Mouse (Mus musculus): ENCODE results near the gene Plekha7. TPM values are rescaled to one million over a fixed set of nuclear protein-coding genes. Genes with fewer than 3 reads are reported as not detected.

Plekha7 gene
- polyA plus RNA-seq, 1 experiment, result 0.25 TPM

DNA sequence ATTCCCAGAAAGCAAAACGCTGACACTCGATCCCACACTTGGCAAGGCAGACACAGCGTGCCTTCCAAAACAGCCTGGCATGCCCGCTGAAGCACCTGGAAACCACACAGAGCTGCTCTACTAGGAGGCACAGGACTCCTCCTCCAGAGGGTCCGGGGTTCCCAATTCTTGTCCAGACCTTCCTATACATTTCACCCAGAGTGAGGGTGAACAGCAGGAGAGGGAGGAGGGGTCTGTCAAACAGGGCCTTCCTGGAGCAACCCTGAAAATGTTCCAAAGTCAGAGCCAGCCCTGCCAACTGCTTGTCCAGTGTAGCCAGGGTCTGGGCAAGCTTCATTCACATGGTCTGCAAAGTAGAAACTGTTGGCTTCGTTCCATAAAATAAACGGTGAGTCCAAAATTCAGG lies 81.3 kb downstream of the Plekha7 start:
- Histone ChIP-seq H3K79me3 (ENCODE audit: low read depth) (no peaks in the 10 kb centered on the region), H3K36me3 (ENCODE audit: control insufficient read depth, insufficient read depth) (no peaks in the 10 kb centered on the region), H3ac (ENCODE audit: control insufficient read depth, insufficient read length, low read depth) (no peak overlapping the region), H3K79me2 (ENCODE audit: control insufficient read depth, insufficient read depth) (no peaks in the 10 kb centered on the region), H3K27me3 (ENCODE audit: control insufficient read depth, insufficient read depth, insufficient read length) (no peaks in the 10 kb centered on the region), H3K4me3 (ENCODE audit: insufficient read depth, poor library complexity, severe bottlenecking) (no peak overlapping the region)
- no peak for TF ChIP-seq CTCF (IDR thresholded peaks at IDR 0.05; ENCODE audit: control insufficient read depth, insufficient read depth, insufficient read length)
- TF ChIP-seq USF1 (IDR thresholded peaks at IDR 0.05; ENCODE audit: low read depth), result no peak
- no peak for TF ChIP-seq MYOG (IDR thresholded peaks at IDR 0.05; ENCODE audit: control insufficient read depth, extremely low read depth, insufficient read length)
- TF ChIP-seq MYOD1 (IDR thresholded peaks at IDR 0.05; ENCODE audit: control insufficient read depth, insufficient read length, low read depth), result no peak
- no peak for TF ChIP-seq FOSL1 (IDR thresholded peaks at IDR 0.05; ENCODE audit: insufficient read depth, low read length, poor library complexity, severe bottlenecking)
- no peak for TF ChIP-seq MAX (IDR thresholded peaks at IDR 0.05)
- TF ChIP-seq CEBPB (IDR thresholded peaks at IDR 0.05; ENCODE audit: low read depth), result no peak

DNA sequence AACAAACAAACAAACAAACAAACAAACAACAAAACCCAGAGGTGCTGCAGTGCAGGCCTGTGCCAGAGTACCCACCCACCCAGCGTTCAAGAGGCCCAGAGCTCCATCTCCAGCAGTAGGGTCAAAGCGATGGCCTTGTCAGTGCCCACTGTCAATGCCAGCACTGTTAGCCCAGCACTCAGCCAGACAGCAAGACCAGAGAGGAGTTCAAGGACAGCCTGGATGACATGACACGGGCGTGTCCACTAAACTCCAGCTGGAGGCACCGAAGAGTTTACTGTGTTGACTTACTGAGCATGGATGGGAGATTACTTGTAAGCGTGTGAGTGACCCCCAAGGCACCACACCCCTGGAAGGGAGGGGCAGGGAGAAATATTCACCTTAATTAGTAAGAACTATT lies 81.9 kb downstream of the Plekha7 start:
- no peak overlapping the region for H3ac ChIP-seq (ENCODE audit: control insufficient read depth, insufficient read length, low read depth)
- no peak overlapping the region for H3K4me3 ChIP-seq (ENCODE audit: insufficient read depth, poor library complexity, severe bottlenecking)
- no peaks in the 10 kb centered on the region for H3K36me3 ChIP-seq (ENCODE audit: control insufficient read depth, insufficient read depth)
- TF ChIP-seq USF1 (IDR thresholded peaks at IDR 0.05; ENCODE audit: low read depth), result no peak
- no peak for TF ChIP-seq MAX (IDR thresholded peaks at IDR 0.05)
- TF ChIP-seq CEBPB (IDR thresholded peaks at IDR 0.05; ENCODE audit: low read depth), result no peak
- TF ChIP-seq MYOG (IDR thresholded peaks at IDR 0.05; ENCODE audit: control insufficient read depth, extremely low read depth, insufficient read length), result no peak
- TF ChIP-seq FOSL1 (IDR thresholded peaks at IDR 0.05; ENCODE audit: insufficient read depth, low read length, poor library complexity, severe bottlenecking), result no peak
- no peak for TF ChIP-seq CTCF (IDR thresholded peaks at IDR 0.05; ENCODE audit: control insufficient read depth, insufficient read depth, insufficient read length)
- no peak for TF ChIP-seq MYOD1 (IDR thresholded peaks at IDR 0.05; ENCODE audit: control insufficient read depth, insufficient read length, low read depth)
- no peaks in the 10 kb centered on the region for H3K79me3 ChIP-seq (ENCODE audit: low read depth)
- H3K27me3 ChIP-seq (ENCODE audit: control insufficient read depth, insufficient read depth, insufficient read length), result no peaks in the 10 kb centered on the region
- no peaks in the 10 kb centered on the region for H3K79me2 ChIP-seq (ENCODE audit: control insufficient read depth, insufficient read depth)

DNA sequence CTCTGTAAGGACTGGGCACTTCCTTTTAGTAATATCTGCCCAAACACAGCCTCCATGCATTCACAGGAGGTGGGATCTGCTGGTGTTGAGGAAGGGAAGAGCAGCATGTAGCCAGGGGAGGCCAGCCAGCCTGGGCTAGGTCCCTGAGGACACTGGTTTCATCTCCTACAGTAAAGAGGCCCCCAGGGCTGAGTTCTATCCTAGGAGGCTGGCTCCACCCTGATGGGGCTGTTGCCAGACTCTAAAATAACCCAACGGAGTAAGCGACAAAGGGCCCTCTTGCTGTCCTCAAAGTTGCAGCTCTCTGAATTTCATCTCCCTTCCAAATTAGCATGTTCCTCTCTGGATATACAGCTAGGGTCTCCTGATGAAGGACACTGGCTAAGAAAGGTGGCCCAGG lies 83.6 kb downstream of the Plekha7 start:
- TF ChIP-seq FOSL1 (IDR thresholded peaks at IDR 0.05; ENCODE audit: insufficient read depth, low read length, poor library complexity, severe bottlenecking) (no peak), CTCF (IDR thresholded peaks at IDR 0.05; ENCODE audit: control insufficient read depth, insufficient read depth, insufficient read length) (no peak), USF1 (IDR thresholded peaks at IDR 0.05; ENCODE audit: low read depth) (no peak), CEBPB (IDR thresholded peaks at IDR 0.05; ENCODE audit: low read depth) (no peak), MYOD1 (IDR thresholded peaks at IDR 0.05; ENCODE audit: control insufficient read depth, insufficient read length, low read depth) (no peak), MAX (IDR thresholded peaks at IDR 0.05) (no peak), MYOG (IDR thresholded peaks at IDR 0.05; ENCODE audit: control insufficient read depth, extremely low read depth, insufficient read length) (no peak)
- Histone ChIP-seq H3K79me2 (ENCODE audit: control insufficient read depth, insufficient read depth) (no peaks in the 10 kb centered on the region), H3K79me3 (ENCODE audit: low read depth) (no peaks in the 10 kb centered on the region), H3K27me3 (ENCODE audit: control insufficient read depth, insufficient read depth, insufficient read length) (no peaks in the 10 kb centered on the region), H3ac (ENCODE audit: control insufficient read depth, insufficient read length, low read depth) (no peak overlapping the region), H3K36me3 (ENCODE audit: control insufficient read depth, insufficient read depth) (no peaks in the 10 kb centered on the region), H3K4me3 (ENCODE audit: insufficient read depth, poor library complexity, severe bottlenecking) (no peak overlapping the region)

DNA sequence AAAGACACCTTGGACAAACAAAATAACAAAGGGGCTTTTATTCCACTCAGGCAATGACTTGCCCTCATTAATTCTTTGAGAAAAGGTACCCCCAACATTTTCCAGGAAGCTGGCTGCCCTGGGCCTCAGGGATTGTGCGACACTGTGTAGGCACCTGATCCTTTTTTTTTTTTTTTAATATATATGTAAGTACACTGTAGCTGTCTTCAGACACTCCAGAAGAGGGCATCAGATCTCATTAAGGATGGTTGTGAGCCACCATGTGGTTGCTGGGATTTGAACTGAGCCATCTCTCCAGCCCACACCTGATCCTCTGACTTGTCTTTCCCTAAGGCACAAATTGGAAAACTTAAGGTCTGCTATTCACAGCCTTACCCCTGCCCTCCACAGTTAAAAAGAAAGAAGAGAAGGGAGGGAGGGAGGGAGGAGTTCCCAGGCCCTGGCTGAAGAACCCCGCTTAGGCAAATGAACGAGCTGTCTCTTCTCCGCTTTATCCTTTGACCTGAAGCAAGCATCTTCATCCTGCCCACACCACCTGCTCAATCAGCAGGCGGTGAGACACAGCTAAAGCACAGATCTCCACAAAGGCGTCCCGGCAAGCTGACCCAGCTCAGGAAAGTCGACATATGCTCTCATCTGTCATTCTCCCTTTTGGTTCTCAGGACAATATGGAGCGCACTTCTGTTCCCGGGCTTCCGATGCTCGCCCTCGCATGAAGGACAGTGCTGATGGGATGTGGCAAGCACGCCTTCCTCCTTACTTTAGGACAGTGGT lies 85.0 kb downstream of the Plekha7 start:
- TF ChIP-seq USF1 (IDR thresholded peaks at IDR 0.05; ENCODE audit: low read depth) (no peak), MYOD1 (IDR thresholded peaks at IDR 0.05; ENCODE audit: control insufficient read depth, insufficient read length, low read depth) (no peak), MYOG (IDR thresholded peaks at IDR 0.05; ENCODE audit: control insufficient read depth, extremely low read depth, insufficient read length) (no peak), CTCF (IDR thresholded peaks at IDR 0.05; ENCODE audit: control insufficient read depth, insufficient read depth, insufficient read length) (no peak), MAX (IDR thresholded peaks at IDR 0.05) (no peak), CEBPB (IDR thresholded peaks at IDR 0.05; ENCODE audit: low read depth) (no peak), FOSL1 (IDR thresholded peaks at IDR 0.05; ENCODE audit: insufficient read depth, low read length, poor library complexity, severe bottlenecking) (no peak)
- H3K79me2 ChIP-seq (ENCODE audit: control insufficient read depth, insufficient read depth), result no peaks in the 10 kb centered on the region

DNA sequence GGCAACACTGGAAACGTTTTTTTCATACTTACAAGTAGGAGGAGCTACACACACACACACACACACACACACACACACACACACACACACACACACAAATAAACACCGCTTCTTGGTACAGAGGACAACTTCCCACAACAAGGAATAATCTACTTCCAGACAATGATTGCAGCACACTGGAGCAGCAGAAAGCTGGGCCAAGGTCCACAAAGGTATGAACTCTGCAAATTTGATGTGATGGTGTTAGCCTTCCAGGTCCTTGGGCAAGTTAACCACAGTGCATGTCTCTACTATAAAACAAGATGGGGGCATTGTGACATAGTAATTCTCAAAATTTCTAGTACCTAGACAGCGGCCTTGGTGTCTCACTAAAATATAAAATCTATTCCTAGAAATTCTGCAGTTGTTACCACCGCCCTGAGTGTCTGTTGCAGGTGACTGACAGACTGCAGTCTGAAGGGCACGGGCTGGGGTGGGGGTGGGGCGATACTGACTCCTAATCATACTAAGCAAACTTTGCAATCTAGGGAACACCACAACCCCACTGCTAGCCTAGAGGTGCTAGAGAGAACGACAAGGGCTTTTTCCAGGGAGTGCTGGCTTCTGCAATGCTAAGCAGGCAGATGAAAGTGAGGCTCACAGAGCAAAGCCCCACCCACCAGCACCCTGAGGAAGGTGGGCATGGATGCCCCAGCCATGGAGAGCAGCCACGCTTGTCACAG lies 85.7 kb downstream of the Plekha7 start:
- H3ac ChIP-seq (ENCODE audit: control insufficient read depth, insufficient read length, low read depth), result no peak overlapping the region
- no peaks in the 10 kb centered on the region for H3K79me2 ChIP-seq (ENCODE audit: control insufficient read depth, insufficient read depth)
- H3K4me3 ChIP-seq (ENCODE audit: insufficient read depth, poor library complexity, severe bottlenecking), result no peak overlapping the region
- H3K79me3 ChIP-seq (ENCODE audit: low read depth), result no peaks in the 10 kb centered on the region
- no peak for TF ChIP-seq USF1 (IDR thresholded peaks at IDR 0.05; ENCODE audit: low read depth)
- H3K27me3 ChIP-seq (ENCODE audit: control insufficient read depth, insufficient read depth, insufficient read length), result no peaks in the 10 kb centered on the region
- no peaks in the 10 kb centered on the region for H3K36me3 ChIP-seq (ENCODE audit: control insufficient read depth, insufficient read depth)

More for the DNA sequence above, 85.0 kb downstream of the Plekha7 start:
- no peak overlapping the region for H3K4me3 ChIP-seq (ENCODE audit: insufficient read depth, poor library complexity, severe bottlenecking)
- no peaks in the 10 kb centered on the region for H3K79me3 ChIP-seq (ENCODE audit: low read depth)
- H3K36me3 ChIP-seq (ENCODE audit: control insufficient read depth, insufficient read depth), result no peaks in the 10 kb centered on the region
- H3ac ChIP-seq (ENCODE audit: control insufficient read depth, insufficient read length, low read depth), result no peak overlapping the region
- H3K27me3 ChIP-seq (ENCODE audit: control insufficient read depth, insufficient read depth, insufficient read length), result no peaks in the 10 kb centered on the region
